Mouse (Mus musculus) C2C12 (cell line): ENCODE measurements around the gene Rnpepl1. TPM values are rescaled to one million over a fixed set of nuclear protein-coding genes. Genes with fewer than 3 reads are reported as not detected.

Experiments
- H3K27me3 ChIP-seq: one replicate; pipeline ENCODE4 v1.6.1; 2011; ENCODE audit not compliant: control insufficient read depth, insufficient read depth, insufficient read length
- H3K36me3 ChIP-seq: one replicate; pipeline ENCODE4 v1.6.1; 2011; ENCODE audit not compliant: control insufficient read depth, insufficient read depth
- H3K4me3 ChIP-seq: one replicate; pipeline ENCODE4 v1.5.1; 2011; ENCODE audit warnings: mild to moderate bottlenecking, control low read depth; ENCODE audit not compliant: poor library complexity, insufficient read depth, severe bottlenecking
- H3K79me2 ChIP-seq: one replicate; pipeline ENCODE4 v1.6.1; 2011; ENCODE audit not compliant: control insufficient read depth, insufficient read depth
- H3K79me3 ChIP-seq: one replicate; pipeline ENCODE4 v1.6.1; 2011; ENCODE audit warnings: low read depth, control low read depth
- H3ac ChIP-seq: one replicate; pipeline ENCODE3; 2011; ENCODE audit warnings: low read depth; ENCODE audit not compliant: control insufficient read depth, insufficient read length
- CEBPB ChIP-seq: IDR thresholded peaks from one replicate; pipeline ENCODE4 v1.6.1; 2011; ENCODE audit warnings: low read depth, mild to moderate bottlenecking, control low read depth, moderate library complexity
- CTCF ChIP-seq: IDR thresholded peaks from one replicate; pipeline ENCODE4 v1.5.1; 2011; ENCODE audit not compliant: control insufficient read depth, insufficient read depth, insufficient read length
- FOSL1 ChIP-seq: IDR thresholded peaks from one replicate; pipeline ENCODE4 v1.8.0; 2011; ENCODE audit warnings: mild to moderate bottlenecking, low read length; ENCODE audit not compliant: poor library complexity, insufficient read depth, severe bottlenecking
- MAX ChIP-seq: IDR thresholded peaks from one replicate; pipeline ENCODE4 v1.6.1; 2011; ENCODE audit warnings: mild to moderate bottlenecking, control low read depth
- MYOD1 ChIP-seq: IDR thresholded peaks from one replicate; pipeline ENCODE4 v1.6.1; 2011; ENCODE audit warnings: low read depth; ENCODE audit not compliant: control insufficient read depth, insufficient read length
- MYOG ChIP-seq: IDR thresholded peaks from one replicate; pipeline ENCODE4 v1.6.1; 2011; ENCODE audit not compliant: control insufficient read depth, insufficient read length; ENCODE audit errors: extremely low read depth
- USF1 ChIP-seq: IDR thresholded peaks from one replicate; pipeline ENCODE4 v1.6.1; 2011; ENCODE audit warnings: low read depth, mild to moderate bottlenecking, control low read depth, moderate library complexity
- polyA plus RNA-seq: library from polyadenylated mRNA; unstranded; fragments of >200 nt; fragmentation: generic; extraction: Trizol; gene quantifications from one replicate; pipeline ENCODE4 v1.2.1, GENCODE M21; 2012; ENCODE audit warnings: missing spikeins

Rnpepl1 gene
- polyA plus RNA-seq, 1 experiment = 29.9 TPM

GRCm38 (mm10) chr1:92921496-92921895 lies 10.9 kb downstream of the Rnpepl1 start:
- H3K79me2 ChIP-seq = no peaks in the 10 kb centered on the region
- H3ac ChIP-seq = no peak overlapping the region
- no peak overlapping the region for H3K4me3 ChIP-seq
- TF ChIP-seq CTCF = no peak
- no peak for TF ChIP-seq MAX
- no peak for TF ChIP-seq MYOG
- TF ChIP-seq USF1 = no peak
- TF ChIP-seq FOSL1 = no peak
- TF ChIP-seq CEBPB = no peak
- TF ChIP-seq MYOD1 = no peak
- H3K36me3 ChIP-seq = peaks cover 4% of the 10 kb centered on the region
- no peaks in the 10 kb centered on the region for H3K79me3 ChIP-seq
- H3K27me3 ChIP-seq = no peaks in the 10 kb centered on the region

- Histone ChIP-seq H3K4me3 (no peak overlapping the region), H3K79me2 (peaks cover 4% of the 10 kb centered on the region), H3ac (no peak overlapping the region), H3K79me3 (peaks cover 4% of the 10 kb centered on the region), H3K36me3 (no peaks in the 10 kb centered on the region), H3K27me3 (no peaks in the 10 kb centered on the region)
- no peak for TF ChIP-seq CEBPB
- peak; percentile 22 for TF ChIP-seq USF1
These were observed 19.7 kb downstream of the Rnpepl1 start for GRCm38 (mm10) chr1:92930171-92930706.

- Histone ChIP-seq H3K79me2 (peaks cover 19% of the 10 kb centered on the region), H3K79me3 (peaks cover 5% of the 10 kb centered on the region), H3K27me3 (no peaks in the 10 kb centered on the region), H3ac (peak overlapping the region; percentile 76), H3K4me3 (peak overlapping the region; percentile 78), H3K36me3 (no peaks in the 10 kb centered on the region)
- TF ChIP-seq FOSL1 = no peak
- TF ChIP-seq MYOG = no peak
- no peak for TF ChIP-seq CEBPB
- no peak for TF ChIP-seq MAX
- TF ChIP-seq MYOD1 = no peak
- no peak for TF ChIP-seq USF1
- TF ChIP-seq CTCF = no peak
These were observed 23.0 kb downstream of the Rnpepl1 start for GRCm38 (mm10) chr1:92933611-92934010.

GRCm38 (mm10) chr1:92934182-92934827 lies 23.7 kb downstream of the Rnpepl1 start, which contains the start of gene Capn10:
TSS of gene Capn10 (plus strand) at chr1:92934376.
- H3K4me3 ChIP-seq = peak within 1 kb of the TSS; percentile 78
- peaks cover 19% of the 10 kb centered on the region for H3K79me2 ChIP-seq
- TF ChIP-seq USF1 (peak; percentile 94), CEBPB (peak; percentile 39), FOSL1 (no peak), MAX (peak; percentile 61), MYOD1 (no peak), MYOG (no peak), CTCF (no peak)
- peak within 1 kb of the TSS; percentile 79 for H3ac ChIP-seq
- no peaks in the 10 kb centered on the region for H3K36me3 ChIP-seq
- peaks cover 5% of the 10 kb centered on the region for H3K79me3 ChIP-seq
- no peaks in the 10 kb centered on the region for H3K27me3 ChIP-seq

GRCm38 (mm10) chr1:92935054-92935962 lies 24.7 kb downstream of the Rnpepl1 start:
- H3K27me3 ChIP-seq = no peaks in the 10 kb centered on the region
- TF ChIP-seq CTCF = no peak
- TF ChIP-seq MYOG = no peak
- TF ChIP-seq MAX = no peak
- no peak for TF ChIP-seq MYOD1
- no peak for TF ChIP-seq CEBPB
- no peak for TF ChIP-seq FOSL1
- TF ChIP-seq USF1 = no peak

More at GRCm38 (mm10) chr1:92935054-92935962, 24.7 kb downstream of the Rnpepl1 start:
- peaks cover 19% of the 10 kb centered on the region for H3K79me2 ChIP-seq
- H3K79me3 ChIP-seq = peaks cover 5% of the 10 kb centered on the region
- H3K4me3 ChIP-seq = peak overlapping the region; percentile 78
- peak overlapping the region; percentile 73 for H3ac ChIP-seq
- peaks cover 9% of the 10 kb centered on the region for H3K36me3 ChIP-seq
